Mouse (Mus musculus) frontal cortex, postnatal 14 days (tissue): ENCODE data around the gene 2310061I04Rik.
A peak's percentile ranks its signal among the peaks of the same experiment; 100 is the strongest.

Source experiments
- DNase-seq, 2 experiments: peaks; one replicate each; pipeline ENCODE4 v3.0.0; 2022; ENCODE audit warnings: low spot score in 2 of 2

2310061I04Rik gene

GRCm38 (mm10) chr17:35915538-35916296 lies 18.5 kb upstream of the 2310061I04Rik start:
- DNase-seq: no peak

- DNase-seq: no peak
These were observed 17.7 kb upstream of the 2310061I04Rik start for GRCm38 (mm10) chr17:35914975-35915374.

DNA sequence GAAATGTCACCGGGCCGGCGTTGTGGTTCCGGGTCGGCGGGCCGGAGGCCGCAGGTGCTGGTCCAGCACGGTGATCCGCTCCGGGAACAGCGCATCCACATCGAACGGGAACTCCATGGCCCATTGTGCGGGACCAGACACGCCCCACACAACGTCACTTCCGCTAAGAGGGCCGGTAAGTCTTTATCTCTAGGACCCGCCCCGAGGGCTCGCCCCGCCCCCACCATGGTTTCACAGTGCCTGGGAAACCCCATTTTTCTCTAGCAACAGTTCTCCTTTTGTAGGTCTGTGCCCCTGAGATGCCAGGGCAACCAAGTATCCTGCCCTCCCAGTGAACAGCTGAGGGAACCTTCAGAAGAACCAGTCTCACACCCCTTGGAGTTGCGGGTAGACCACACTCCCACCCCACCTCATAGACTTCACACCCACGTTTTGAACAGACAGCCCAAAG lies 12.7 kb upstream of the 2310061I04Rik start, which contains the start of gene Atat1:
TSS of gene Atat1 (minus strand) at position 157 of the 451 bp plus-strand sequence.
- peak; percentile 90 for DNase-seq

DNA sequence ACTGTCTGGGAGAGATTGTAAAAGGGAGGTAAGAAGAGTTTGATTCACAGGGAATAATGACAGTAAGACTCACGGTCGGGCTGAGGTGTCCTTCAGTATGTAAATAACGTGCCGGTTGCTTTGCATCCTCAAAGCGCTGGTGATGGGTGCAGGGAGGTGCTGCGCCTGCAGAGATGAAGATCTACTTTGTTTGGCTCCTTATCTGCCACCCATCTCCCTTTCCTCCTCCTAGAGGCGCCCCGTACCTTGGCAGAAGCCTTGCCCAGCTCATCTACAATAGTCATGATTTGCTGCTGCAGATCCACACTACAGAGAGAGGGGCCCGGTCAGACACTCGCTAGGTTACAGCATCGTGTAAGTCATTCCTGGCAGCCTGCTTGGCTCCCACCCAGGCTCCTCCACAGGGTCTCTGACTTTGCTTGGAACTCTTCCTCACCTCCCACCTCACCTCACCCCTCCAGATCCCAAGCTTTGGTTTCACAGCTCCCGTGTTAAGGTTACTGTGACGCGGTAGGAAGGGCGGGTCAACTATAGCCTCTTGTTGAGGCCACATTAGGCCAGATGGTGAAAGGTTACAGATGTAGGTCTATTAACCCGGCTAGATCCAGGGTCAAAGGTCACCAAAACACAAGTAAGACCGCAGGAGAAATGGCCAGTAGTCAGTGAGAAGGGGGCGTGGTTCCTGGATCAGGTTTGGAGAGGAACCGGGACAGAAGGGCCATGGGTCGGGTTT lies 12.1 kb upstream of the 2310061I04Rik start:
- DNase-seq: no peak

- no peak for DNase-seq
These were observed 10.4 kb upstream of the 2310061I04Rik start for GRCm38 (mm10) chr17:35907609-35908008.

DNA sequence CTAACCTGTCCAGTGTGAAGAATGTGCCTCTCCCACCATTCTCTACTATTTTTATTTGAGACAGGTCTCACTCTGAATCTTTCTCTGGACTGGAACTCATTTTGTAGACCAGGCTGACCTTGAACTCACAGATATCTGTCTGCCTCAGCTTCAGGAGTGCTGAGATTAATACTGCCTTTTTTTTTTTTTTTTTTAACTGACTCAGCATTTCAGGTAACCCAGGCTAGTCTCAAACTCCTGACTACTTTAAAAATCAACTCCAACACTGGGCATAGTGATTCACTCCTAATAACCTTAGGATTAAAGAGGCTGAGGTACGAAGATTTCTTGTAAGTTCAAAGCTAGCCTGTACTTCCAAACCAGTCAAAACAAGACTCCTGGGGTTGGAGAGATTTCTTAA lies 8.4 kb upstream of the 2310061I04Rik start:
- no peak for DNase-seq

DNA sequence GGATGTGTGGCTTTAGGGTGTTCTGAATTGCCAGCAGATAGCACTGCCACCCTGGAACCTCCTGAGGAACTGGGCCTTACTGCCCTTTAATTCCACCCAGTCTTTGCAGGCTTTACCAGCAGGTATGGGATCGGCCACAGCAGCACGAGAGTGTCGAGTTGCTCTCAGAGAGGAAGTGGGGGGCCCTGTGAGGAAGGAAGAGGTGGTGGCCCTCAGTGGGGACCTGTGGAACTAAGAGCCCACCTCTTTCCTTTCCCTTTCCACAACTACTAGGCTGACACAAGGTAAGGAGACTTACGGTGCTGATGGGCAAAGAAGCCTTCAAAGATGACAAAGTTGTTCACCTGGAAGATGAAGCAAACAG lies 6.7 kb upstream of the 2310061I04Rik start:
- no peak for DNase-seq

DNA sequence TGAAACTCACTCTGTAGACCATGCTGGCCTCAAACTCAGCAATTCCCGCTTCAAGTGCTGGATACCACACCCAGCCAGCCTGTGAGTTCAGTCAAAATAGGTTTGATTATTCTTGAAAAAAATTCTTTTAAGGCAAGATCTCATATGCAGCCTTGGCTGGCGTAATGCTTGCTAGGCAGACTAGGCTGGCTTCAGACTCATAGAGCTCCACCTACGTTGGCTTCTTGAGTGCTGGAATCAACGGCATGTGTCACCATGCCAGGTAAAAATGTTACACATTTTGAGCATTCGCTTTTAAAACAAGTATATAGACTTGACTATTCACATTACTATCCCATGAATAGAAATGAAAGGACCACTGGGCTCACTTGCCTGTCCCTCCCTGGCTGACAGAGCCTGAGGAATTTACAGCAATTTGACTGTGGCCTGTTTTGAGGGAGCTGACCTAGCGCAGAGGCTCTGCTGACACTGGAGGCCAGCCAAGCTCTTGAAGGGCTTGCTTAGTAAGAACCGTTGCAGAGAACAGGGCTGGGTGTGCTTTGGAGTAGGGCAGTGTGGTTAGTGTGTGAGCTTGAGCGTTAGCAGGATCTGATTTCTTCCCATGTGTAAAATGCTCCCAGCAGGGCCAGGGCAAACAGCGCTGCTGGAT lies 6.2 kb upstream of the 2310061I04Rik start:
- no peak for DNase-seq

GRCm38 (mm10) chr17:35900636-35901035 lies 3.4 kb upstream of the 2310061I04Rik start:
- no peak for DNase-seq

DNA sequence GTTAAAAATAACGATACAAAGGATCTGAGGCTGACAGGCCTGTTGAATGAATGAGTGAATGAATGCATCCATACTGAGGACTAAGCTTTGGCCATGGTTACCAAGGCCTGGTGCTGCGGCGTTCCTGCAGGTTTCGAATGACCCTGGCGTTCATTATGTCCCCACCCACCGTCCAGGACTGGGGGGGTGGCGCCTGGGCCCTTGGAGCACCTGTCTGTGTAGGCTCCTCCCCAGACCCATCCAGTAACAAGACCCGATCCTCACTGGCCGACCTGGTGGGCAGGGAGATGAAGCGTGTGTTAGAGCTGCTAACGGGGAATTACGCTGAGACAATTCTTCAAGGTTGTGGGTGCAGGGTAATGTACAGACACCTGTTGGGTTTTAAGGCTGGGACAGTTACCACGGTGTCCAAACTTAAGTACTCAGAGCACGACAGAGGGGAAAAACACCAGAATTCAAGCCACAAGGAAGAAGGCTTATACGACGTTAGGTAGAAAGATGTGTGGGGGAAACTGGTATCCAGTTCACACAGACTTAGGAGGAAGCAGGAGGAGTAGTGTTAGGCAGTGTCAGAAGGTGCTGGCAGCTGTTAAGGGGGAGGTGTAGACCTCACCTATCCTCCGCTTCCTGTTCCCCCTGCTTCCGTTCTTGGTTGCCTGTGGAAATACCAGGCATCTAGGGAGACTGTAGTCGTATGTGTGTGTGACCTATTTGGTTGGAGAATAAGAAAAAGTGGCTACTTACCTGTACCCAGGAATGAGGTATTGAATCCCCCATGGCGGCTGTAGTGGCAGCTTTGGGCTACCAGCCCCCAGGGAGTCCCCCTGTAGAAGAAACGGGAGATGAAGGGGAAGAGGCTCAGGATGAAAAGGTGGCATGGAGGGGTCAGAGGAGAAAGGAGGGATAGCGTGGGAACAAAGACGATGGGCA lies 678 bp upstream of the 2310061I04Rik start:
- no peak for DNase-seq

DNA sequence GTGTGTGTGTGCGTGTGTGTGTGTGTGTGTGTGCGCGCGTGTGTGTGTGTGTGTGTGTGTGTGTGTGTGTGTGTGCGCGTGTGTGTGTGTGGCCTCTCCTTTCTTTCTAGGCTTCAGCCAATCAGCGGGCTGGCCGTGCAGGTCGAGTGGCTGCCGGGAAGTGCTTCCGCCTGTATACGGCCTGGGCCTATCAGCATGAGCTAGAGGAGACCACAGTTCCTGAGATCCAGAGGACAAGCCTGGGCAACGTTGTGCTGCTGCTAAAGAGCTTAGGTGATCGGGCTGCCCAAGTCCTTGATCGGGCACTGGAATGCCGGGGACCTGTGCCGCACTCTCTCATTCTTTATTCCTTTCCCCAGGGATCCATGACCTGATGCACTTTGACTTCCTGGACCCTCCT lies 9.5 kb downstream of the 2310061I04Rik start:
- no peak for DNase-seq

- DNase-seq: no peak
These were observed 13.5 kb downstream of the 2310061I04Rik start for GRCm38 (mm10) chr17:35883777-35884176.

DNA sequence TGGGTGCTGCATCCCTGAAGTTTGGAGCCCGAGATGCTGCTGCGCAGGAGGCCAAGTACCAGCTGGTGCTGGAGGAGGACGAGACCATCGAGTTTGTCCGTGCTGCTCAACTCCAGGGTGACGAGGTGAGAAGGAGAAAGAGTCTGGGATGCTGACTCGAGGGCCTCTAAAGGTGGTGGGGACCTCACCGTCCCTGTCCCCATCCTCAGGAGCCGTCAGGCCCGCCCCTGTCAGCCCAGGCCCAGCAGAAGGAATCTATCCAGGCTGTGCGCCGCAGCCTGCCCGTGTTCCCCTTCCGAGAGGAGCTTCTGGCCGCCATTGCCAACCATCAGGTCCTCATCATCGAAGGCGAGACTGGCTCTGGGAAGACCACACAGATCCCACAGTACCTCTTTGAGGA lies 14.3 kb downstream of the 2310061I04Rik start:
- DNase-seq: no peak

- peak; percentile 91 to 93 for DNase-seq
These were observed 17.8 kb downstream of the 2310061I04Rik start, which contains the start of gene Dhx16 for GRCm38 (mm10) chr17:35879245-35880057. TSS of gene Dhx16 (plus strand) at chr17:35879819.

GRCm38 (mm10) chr17:35874721-35875120 lies 22.5 kb downstream of the 2310061I04Rik start:
- DNase-seq: peak in 1 of 2 experiments; percentile 49

GRCm38 (mm10) chr17:35873774-35874519 lies 23.3 kb downstream of the 2310061I04Rik start:
- DNase-seq: peak; percentile 65 to 83

DNA sequence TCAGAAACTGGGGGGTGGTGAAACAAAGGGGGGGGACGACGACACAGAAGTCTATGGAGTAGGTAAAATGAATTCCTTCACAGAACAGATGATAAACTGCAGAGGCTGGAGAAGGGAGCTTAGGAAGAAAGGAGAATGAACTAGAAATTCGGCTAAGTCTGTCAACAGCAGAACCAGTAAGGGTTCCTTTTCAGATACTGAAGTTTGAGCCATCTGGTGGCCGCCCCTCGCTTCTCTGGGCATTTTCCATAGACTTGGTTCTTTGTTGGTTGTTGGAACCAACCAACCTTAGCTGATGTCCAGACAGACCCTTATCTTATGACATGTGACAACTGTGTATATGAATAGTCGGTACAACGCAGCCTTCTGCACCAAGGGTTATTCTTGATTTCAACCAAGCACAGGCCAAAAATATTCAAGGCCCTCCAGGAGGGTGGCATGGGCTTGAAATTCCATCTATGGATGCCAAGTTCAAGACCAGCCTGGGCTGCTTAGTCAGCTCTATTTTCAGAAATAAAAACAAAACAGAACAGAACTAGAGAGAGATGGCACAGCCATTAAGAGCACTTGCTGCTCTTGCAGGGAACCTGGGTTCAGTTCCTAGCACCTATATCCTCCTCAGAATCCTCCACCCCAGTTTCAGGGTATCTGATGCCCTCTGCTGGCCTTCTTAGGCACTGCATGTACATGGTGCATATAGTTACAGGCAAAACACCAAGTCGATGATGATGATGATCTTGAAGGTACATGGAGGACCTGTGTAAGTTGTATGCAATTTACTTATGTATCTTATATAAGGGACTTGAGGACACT lies 26.1 kb downstream of the 2310061I04Rik start:
- DNase-seq: no peak

- DNase-seq: peak in 1 of 2 experiments; percentile 63
These were observed 26.9 kb downstream of the 2310061I04Rik start for GRCm38 (mm10) chr17:35870151-35870883.
